Mouse (Mus musculus) lung, postnatal 10 days (tissue): ENCODE data around the gene Afp.
A peak's percentile ranks its signal among the peaks of the same experiment; 100 is the strongest.

Experiments
- DNase-seq: peaks from one replicate; pipeline ENCODE4 v3.0.0; 2021

Gene Afp

GRCm38 (mm10) chr5:90490518-90490917 lies at the start of gene Afp:
Gene Afp, plus strand, starts transcription at chr5:90490737.
- DNase-seq: no peak

GRCm38 (mm10) chr5:90447577-90447976 lies 43.0 kb upstream of the Afp start:
- DNase-seq: no peak

DNA sequence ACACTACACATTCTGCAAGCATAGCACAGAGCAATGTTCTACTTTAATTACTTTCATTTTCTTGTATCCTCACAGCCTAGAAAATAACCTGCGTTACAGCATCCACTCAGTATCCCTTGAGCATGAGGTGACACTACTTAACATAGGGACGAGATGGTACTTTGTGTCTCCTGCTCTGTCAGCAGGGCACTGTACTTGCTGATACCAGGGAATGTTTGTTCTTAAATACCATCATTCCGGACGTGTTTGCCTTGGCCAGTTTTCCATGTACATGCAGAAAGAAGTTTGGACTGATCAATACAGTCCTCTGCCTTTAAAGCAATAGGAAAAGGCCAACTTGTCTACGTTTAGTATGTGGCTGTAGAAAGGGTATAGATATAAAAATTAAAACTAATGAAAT lies 40.6 kb upstream of the Afp start:
- DNase-seq: no peak

DNA sequence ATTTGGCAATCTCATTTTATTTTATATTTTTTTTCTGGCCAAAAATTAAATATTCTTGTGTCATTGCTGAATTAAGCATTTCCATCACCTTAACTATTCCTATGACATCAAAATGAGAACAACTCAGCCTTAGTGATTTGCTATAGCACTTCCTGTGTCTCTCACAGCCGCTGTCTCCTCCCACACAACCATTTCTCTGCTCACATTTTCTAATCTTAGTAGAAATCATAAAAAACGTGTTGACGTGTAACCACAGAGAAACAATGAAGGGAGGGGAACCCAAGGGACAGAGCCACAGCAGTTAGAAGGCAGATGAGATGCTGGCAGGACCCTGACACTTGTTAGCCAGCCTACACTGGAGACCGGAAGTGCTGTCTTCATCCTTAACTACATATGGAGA lies 37.8 kb upstream of the Afp start:
- DNase-seq: no peak

GRCm38 (mm10) chr5:90457241-90457640 lies 33.3 kb upstream of the Afp start:
- no peak for DNase-seq

DNA sequence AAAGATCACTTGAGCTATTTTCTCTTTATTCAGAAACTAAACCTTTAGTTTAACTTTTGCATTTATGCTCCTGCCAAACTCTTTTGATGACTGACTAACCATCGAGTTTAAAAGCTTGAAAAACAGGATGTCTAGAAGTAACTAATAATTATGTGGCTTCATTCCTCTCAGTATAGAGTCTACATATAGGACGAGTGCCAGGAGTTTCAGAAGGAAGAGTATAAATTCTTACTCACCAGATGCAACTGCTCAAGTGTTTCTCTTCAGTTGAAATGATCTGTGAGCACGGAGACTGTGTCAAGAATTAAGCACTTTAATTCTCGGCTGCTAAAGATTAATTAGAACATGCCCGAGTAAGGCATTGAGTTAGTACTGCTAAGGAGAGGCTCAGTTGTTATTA lies 31.8 kb upstream of the Afp start:
- DNase-seq: no peak

DNA sequence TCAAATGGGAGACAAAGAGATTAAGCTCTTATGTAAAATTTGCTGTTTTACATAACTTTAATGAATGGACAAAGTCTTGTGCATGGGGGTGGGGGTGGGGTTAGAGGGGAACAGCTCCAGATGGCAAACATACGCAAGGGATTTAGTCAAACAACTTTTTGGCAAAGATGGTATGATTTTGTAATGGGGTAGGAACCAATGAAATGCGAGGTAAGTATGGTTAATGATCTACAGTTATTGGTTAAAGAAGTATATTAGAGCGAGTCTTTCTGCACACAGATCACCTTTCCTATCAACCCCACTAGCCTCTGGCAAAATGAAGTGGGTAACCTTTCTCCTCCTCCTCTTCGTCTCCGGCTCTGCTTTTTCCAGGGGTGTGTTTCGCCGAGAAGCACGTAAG lies 29.9 kb upstream of the Afp start, which contains the start of gene Alb:
Alb (plus strand) TSS at position 279 of the 400 bp plus-strand sequence.
- no peak for DNase-seq

- DNase-seq: no peak
These were observed 23.7 kb upstream of the Afp start for GRCm38 (mm10) chr5:90466806-90467205.

DNA sequence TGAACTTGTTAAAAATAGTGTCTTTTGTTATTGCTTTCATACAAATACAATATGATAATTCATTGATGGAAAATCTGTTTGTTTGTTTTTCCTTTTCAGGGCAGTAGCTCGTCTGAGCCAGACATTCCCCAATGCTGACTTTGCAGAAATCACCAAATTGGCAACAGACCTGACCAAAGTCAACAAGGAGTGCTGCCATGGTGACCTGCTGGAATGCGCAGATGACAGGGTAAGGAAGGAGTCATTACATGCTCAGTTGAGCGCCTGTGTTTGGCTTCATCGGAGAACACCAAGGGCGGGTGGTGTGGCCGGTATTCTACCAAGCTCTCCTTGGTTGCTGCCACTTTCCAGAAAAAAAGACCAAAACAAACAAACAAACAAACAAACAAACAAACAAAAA lies 23.3 kb upstream of the Afp start:
- peak; percentile 20 for DNase-seq

- DNase-seq: no peak
These were observed 19.7 kb upstream of the Afp start for GRCm38 (mm10) chr5:90470836-90471235.

DNA sequence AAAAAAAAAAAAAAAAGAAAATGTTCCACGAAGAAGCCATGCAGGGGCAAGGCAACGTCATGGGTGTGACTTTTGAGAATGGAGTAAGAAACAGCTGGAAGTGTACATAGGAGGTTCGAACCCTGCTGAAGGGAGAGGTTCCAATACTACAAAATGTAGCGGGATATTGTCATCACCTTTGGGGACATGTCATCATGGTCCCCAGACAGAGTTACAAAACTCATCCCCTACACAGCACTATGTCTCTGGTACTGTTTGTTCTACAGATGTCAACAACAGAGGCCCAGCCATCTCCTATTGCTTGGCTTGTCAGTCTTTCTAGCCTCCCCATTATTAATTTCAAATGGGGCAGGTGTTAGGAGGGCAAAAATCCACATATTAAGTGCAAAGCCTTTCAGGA lies 16.6 kb upstream of the Afp start:
- no peak for DNase-seq

- DNase-seq: no peak
These were observed 16.2 kb upstream of the Afp start for GRCm38 (mm10) chr5:90474369-90474768.

DNA sequence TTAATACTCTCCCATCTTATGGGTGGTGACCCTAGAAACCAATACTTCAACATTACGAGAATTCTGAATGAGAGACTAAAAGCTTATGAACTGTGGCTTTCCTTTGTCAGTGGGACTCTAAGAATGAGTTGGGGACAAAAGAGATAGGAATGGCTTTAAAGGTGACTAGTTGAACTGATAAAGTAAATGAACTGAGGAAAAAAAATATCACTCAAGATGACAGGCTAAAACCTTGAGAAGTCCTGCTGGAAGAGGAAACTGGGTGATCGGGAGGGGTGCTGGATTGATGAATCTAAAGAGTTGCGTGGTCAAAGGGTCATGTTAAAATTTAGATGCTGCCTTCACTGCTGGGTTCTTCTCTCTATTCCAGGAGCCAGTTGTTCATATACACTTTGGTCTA lies 13.8 kb upstream of the Afp start:
- no peak for DNase-seq

DNA sequence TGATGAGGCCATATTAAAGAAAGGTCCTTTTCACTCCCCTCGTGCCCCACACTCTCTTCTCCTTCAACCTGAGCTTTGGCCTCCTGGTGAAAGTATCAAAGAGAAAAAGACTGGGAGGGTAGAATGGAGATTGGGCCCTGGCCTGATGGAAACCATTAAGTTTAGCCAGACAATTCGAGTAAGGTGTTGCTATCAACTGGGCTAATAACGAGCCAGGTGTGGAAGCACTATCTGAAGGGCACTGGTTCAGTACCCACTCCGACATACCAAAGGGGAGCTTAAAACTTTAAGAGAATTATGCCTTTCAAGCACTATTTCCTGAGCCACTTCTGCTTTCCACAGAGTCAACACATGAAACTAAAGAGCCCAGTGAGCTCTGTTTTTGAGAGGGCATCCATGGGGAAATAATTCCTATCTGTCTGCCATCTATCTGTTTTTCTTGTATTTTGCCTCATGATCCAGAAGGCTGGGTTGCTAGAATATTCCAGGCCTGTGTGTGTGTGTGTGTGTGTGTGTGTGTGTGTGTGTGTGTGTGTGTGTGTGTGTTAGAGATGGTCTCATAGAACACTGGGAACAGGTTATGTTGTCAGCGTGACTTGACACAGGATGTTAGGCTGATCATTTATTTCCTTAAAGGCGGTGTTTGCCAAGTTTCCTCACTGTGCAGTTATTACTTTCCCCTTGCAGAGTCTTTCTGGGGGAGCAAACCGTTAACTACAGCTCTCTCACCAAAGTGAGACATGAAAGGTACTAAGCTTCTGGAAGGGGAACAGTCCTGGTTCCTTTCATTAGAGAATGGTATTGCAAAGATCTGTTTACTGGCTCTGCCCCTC lies 13.0 kb upstream of the Afp start:
- no peak for DNase-seq

GRCm38 (mm10) chr5:90478886-90479285 lies 11.7 kb upstream of the Afp start:
- no peak for DNase-seq

- DNase-seq: no peak
These were observed 4.9 kb upstream of the Afp start for GRCm38 (mm10) chr5:90485597-90485996.

DNA sequence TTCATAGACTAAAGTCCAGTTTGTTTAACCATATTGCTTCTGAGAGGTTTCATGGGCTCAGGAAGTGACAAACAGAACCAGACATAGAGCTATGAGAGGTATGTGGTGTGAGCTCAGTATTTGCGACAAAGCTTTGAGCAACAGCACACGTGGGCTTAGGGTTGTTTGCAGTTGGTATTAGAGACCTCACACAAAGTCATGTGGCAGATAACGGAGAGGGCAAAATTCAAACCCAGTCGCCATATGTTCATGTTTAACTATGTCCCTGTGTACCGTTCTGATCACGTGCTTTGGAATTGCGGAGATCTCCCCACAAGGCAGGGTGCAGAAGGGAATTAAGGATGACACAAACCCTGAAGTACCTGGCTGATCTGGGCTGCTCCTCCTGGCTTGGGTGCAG lies 2.2 kb upstream of the Afp start:
- DNase-seq: no peak

DNA sequence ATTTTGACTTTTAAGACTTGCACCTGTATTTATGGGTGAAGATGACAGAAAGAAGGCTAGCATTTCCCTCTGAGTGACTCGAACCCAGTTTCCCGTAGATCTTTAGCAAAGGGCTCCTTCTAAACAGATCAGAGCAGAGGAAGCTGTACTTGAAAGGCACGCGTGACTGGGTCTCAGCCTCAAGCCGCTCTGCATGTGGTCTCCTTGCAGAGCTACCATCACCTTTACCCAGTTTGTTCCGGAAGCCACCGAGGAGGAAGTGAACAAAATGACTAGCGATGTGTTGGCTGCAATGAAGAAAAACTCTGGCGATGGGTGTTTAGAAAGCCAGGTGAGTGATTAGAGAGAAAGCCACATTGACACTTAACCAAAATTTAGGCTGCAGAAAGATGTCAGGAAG lies 1.9 kb downstream of the Afp start:
- DNase-seq: peak; percentile 2

- no peak for DNase-seq
These were observed 3.8 kb downstream of the Afp start for GRCm38 (mm10) chr5:90494308-90494707.

GRCm38 (mm10) chr5:90499509-90499908 lies 9.0 kb downstream of the Afp start:
- DNase-seq: no peak

DNA sequence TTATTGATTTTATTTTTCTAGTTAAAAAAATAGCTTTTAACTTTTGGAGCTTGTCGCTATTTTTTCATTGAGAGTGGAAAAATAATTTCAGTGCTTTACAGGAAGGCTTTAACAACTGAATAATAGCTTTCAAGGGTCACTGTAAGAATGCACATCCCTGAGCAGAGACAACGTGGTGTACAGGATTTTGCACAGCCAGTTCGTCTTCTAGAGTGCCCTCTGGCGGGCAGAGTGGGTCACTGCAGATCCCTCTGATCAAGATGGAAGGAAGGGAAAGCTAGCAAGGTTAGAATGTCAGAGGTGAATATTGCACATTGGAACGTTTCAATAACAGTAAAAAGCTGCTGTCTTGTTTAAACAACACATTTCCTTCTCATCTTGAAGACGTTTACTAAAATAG lies 10.2 kb downstream of the Afp start:
- DNase-seq: peak; percentile 82

- no peak for DNase-seq
These were observed 11.2 kb downstream of the Afp start for GRCm38 (mm10) chr5:90501752-90502151.

- no peak for DNase-seq
These were observed 14.2 kb downstream of the Afp start for GRCm38 (mm10) chr5:90504742-90505141.

- no peak for DNase-seq
These were observed 16.0 kb downstream of the Afp start for GRCm38 (mm10) chr5:90506507-90506906.

GRCm38 (mm10) chr5:90507411-90507949 lies 16.9 kb downstream of the Afp start:
- DNase-seq: no peak
